In genomic region chr17:28141771-28142699, GRCm38 (mm10) we compare ENCODE assay signal across 8 mouse cellular contexts. TPM values are rescaled to one million over a fixed set of nuclear protein-coding genes. Genes with fewer than 3 reads are reported as not detected.
DNase-seq lines count a peak whose midpoint lies in the region; ATAC-seq and TF ChIP-seq lines count a peak whose summit lies in the region.

TSS of gene Scube3 (plus strand) at chr17:28142141.

- peaks cover 50% of the 10 kb centered on the region for H3K27me3 ChIP-seq in lung, embryonic 16.5 days (ENCODE audit: control insufficient read depth, insufficient read depth, low read depth, low read length)
- peaks cover 72% of the 10 kb centered on the region for H3K27me3 ChIP-seq in hindbrain, embryonic 10.5 days (ENCODE audit: insufficient read depth, poor library complexity, severe bottlenecking)
- H3K27me3 ChIP-seq in liver, embryonic 16.5 days (ENCODE audit: control insufficient read depth, insufficient read depth, low read depth, low read length) = peaks cover 59% of the 10 kb centered on the region
- H3K27me3 ChIP-seq in testis, adult 2 months (ENCODE audit: control insufficient read depth, insufficient read depth, low read length) = no peaks in the 10 kb centered on the region

- no peak for DNase-seq in lung, postnatal 25 days (ENCODE audit: low spot score)
- DNase-seq in brain, embryonic 14.5 days (ENCODE audit: low read depth) = peak; percentile 78
- peak; percentile 86 for DNase-seq in hindbrain, embryonic 10.5 days (ENCODE audit: low spot score)
- no peak for DNase-seq in urinary bladder, postnatal 14 days (ENCODE audit: low spot score)
- DNase-seq in right cerebral cortex, adult 2 months (ENCODE audit: low spot score in 2 of 2) = no peak

- TF ChIP-seq CTCF in brain, embryonic 14.5 days (IDR thresholded peaks at IDR 0.05; ENCODE audit: borderline replicate concordance, extremely low read depth, insufficient read depth, insufficient read length) = no peak
- no peak for TF ChIP-seq CTCF in testis, adult 2 months (IDR thresholded peaks at IDR 0.05; ENCODE audit: control insufficient read depth, insufficient read depth, insufficient replicate concordance, low read depth, low read length)

- peak; percentile 55; the same call in 1 of the 2 replicates for TF ChIP-seq POLR2A in brain, embryonic 14.5 days (IDR thresholded peaks at IDR 0.05; ENCODE audit: borderline replicate concordance, extremely low read depth, insufficient read depth, insufficient read length, poor library complexity, severe bottlenecking)
- no peak for TF ChIP-seq POLR2A in testis, adult 2 months (IDR thresholded peaks at IDR 0.05; ENCODE audit: control insufficient read depth, low read depth, low read length)

- H3K4me3 ChIP-seq in lung, embryonic 16.5 days (ENCODE audit: low read length) = peak within 1 kb of the TSS; percentile 60
- H3K4me3 ChIP-seq in hindbrain, embryonic 10.5 days = peak within 1 kb of the TSS; percentile 94
- H3K4me3 ChIP-seq in liver, embryonic 16.5 days (ENCODE audit: low read depth, low read length) = peak within 1 kb of the TSS; percentile 50
- H3K4me3 ChIP-seq in testis, adult 2 months (ENCODE audit: control insufficient read depth, low read depth, low read length) = peak within 1 kb of the TSS; percentile 76

- H3K4me1 ChIP-seq in lung, embryonic 16.5 days (replicated peaks; ENCODE audit: control insufficient read depth, insufficient read depth, low read length) = peaks cover 28% of the 10 kb centered on the region
- peaks cover 78% of the 10 kb centered on the region for H3K4me1 ChIP-seq in hindbrain, embryonic 10.5 days (replicated peaks)
- peaks cover 2% of the 10 kb centered on the region; the same call in 1 of the 2 replicates for H3K4me1 ChIP-seq in liver, embryonic 16.5 days (ENCODE audit: control insufficient read depth, low read depth, low read length)
- peaks cover 20% of the 10 kb centered on the region for H3K4me1 ChIP-seq in testis, adult 2 months (ENCODE audit: control insufficient read depth, insufficient read depth, low read length)

- H3K9ac ChIP-seq in lung, embryonic 16.5 days (ENCODE audit: low read length) = peak within 1 kb of the TSS; percentile 64
- no peak within 1 kb of the TSS for H3K9ac ChIP-seq in liver, embryonic 16.5 days (ENCODE audit: low read depth, low read length)

- WGBS in lung, embryonic 16.5 days = under 1% methylated on average over 67 of the region's 97 CpGs
- WGBS in hindbrain, embryonic 10.5 days = under 1% methylated on average over 86 of the region's 97 CpGs
- under 1% methylated on average over 64 of the region's 97 CpGs for WGBS in liver, embryonic 16.5 days (ENCODE audit: insufficient replicate concordance)

- H3K27ac ChIP-seq in lung, embryonic 16.5 days (ENCODE audit: low read length) = no peak within 1 kb of the TSS
- peak within 1 kb of the TSS; percentile 98 for H3K27ac ChIP-seq in hindbrain, embryonic 10.5 days
- H3K27ac ChIP-seq in liver, embryonic 16.5 days (ENCODE audit: low read length) = no peak within 1 kb of the TSS
- H3K27ac ChIP-seq in testis, adult 2 months (ENCODE audit: control insufficient read depth, insufficient read depth, low read depth, low read length) = peak within 1 kb of the TSS; percentile 11; the same call in 1 of the 2 replicates

- H3K9me3 ChIP-seq in lung, embryonic 16.5 days (ENCODE audit: control insufficient read depth, low read length) = no peaks in the 10 kb centered on the region
- H3K9me3 ChIP-seq in hindbrain, embryonic 10.5 days = no peaks in the 10 kb centered on the region
- H3K9me3 ChIP-seq in liver, embryonic 16.5 days (replicated peaks; ENCODE audit: control insufficient read depth, low read length) = no peaks in the 10 kb centered on the region

- peak within 1 kb of the TSS; percentile 99 for H3K4me2 ChIP-seq in lung, embryonic 16.5 days (ENCODE audit: low read depth, low read length)
- H3K4me2 ChIP-seq in liver, embryonic 16.5 days (ENCODE audit: low read depth, low read length) = peak within 1 kb of the TSS; percentile 78

- H3K36me3 ChIP-seq in lung, embryonic 16.5 days (ENCODE audit: control insufficient read depth, insufficient read depth, low read length) = no peaks in the 10 kb centered on the region
- H3K36me3 ChIP-seq in hindbrain, embryonic 10.5 days = no peaks in the 10 kb centered on the region
- H3K36me3 ChIP-seq in liver, embryonic 16.5 days (ENCODE audit: control insufficient read depth, insufficient read depth) = no peaks in the 10 kb centered on the region
- H3K36me3 ChIP-seq in testis, adult 2 months (ENCODE audit: control insufficient read depth, insufficient read depth, low read length) = no peaks in the 10 kb centered on the region

- peak; percentile 42 for ATAC-seq in lung, embryonic 16.5 days (ENCODE audit: low read depth)
- ATAC-seq in liver, embryonic 16.5 days (ENCODE audit: low read depth) = no peak

RNA-seq across cellular contexts. Expression of gene Scube3, which starts in this region (rescaled TPM):
- polyA plus RNA-seq in lung, embryonic 16.5 days (2015; fragmentation: Nextera tagmentation; extraction: Ambion mirVana) = 1.3 and 1.4 TPM in 2 replicates
- polyA plus RNA-seq in brain, embryonic 14.5 days (2012; rRNA removed) = 18.5 and 26.5 TPM in 2 replicates
- 10.7 and 11.0 TPM in 2 replicates for polyA plus RNA-seq in hindbrain, embryonic 10.5 days (2016; fragmentation: Nextera tagmentation; extraction: Ambion mirVana)
- 0.12 and 0.21 TPM in 2 replicates for polyA plus RNA-seq in liver, embryonic 16.5 days (2015; fragmentation: Nextera tagmentation; extraction: Ambion mirVana)
- polyA plus RNA-seq in testis, adult 2 months (2012; rRNA removed) = 3.2 and 3.4 TPM in 2 replicates

Comparison
In these comparisons a context has a peak if more than half of its experiments do, and no peak if none do; other contexts are left out.
1. H3K27ac ChIP-seq: peak in hindbrain, embryonic 10.5 days (single experiment) and testis, adult 2 months (single experiment); none in lung, embryonic 16.5 days (single experiment) and liver, embryonic 16.5 days (single experiment).
2. DNase-seq: peak in brain, embryonic 14.5 days (single experiment) and hindbrain, embryonic 10.5 days (single experiment); none in lung, postnatal 25 days (single experiment), urinary bladder, postnatal 14 days (single experiment) and right cerebral cortex, adult 2 months (0 of 2).
3. Peak in every context shown above with its lines, with median percentiles within 50 percentile points of each other: H3K4me3 ChIP-seq.